Mouse (Mus musculus) lung, embryonic 14.5 days (tissue): Measurements from ENCODE around the gene Ugt1a2. TPM values are rescaled to one million over a fixed set of nuclear protein-coding genes. Genes with fewer than 3 reads are reported as not detected.
"Not testable (repeated sequence)": the region's sequence is repeated elsewhere in the genome, so short reads cannot be mapped to it uniquely, and the experiment has no call there.

ENCODE experiments used
- ATAC-seq: fragments of 200-750 bp; cut with Nextera tagmentation; 2 replicates; pipeline ENCODE4 v1.8.0; 2017; ENCODE audit warnings: mild to moderate bottlenecking, moderate TSS enrichment, moderate library complexity; ENCODE audit not compliant: insufficient read depth
- DNase-seq: peaks from one replicate; pipeline ENCODE4 v3.0.0-alpha.2; 2015
- H3K27ac ChIP-seq: fragments of 300-500 bp; sonication (generic); 2 replicates; pipeline ENCODE4 v1.5.1; 2014; ENCODE audit warnings: low read depth, mild to moderate bottlenecking, moderate library complexity
- H3K27me3 ChIP-seq: fragments of 300-500 bp; sonication (generic); 2 replicates; pipeline ENCODE4 v1.6.1; 2014; ENCODE audit warnings: low read length, control low read depth; ENCODE audit not compliant: insufficient read depth
- H3K36me3 ChIP-seq: fragments of 300-500 bp; sonication (generic); 2 replicates; pipeline ENCODE4 v1.6.1; 2014; ENCODE audit warnings: control low read depth; ENCODE audit not compliant: insufficient read depth
- H3K4me1 ChIP-seq: fragments of 300-500 bp; sonication (generic); 2 replicates; pipeline ENCODE4 v1.6.1; 2014; ENCODE audit warnings: antibody characterized with exemption, control low read depth; ENCODE audit not compliant: insufficient read depth
- H3K4me2 ChIP-seq: fragments of 300-500 bp; sonication (generic); 2 replicates; pipeline ENCODE4 v1.6.1; 2014; ENCODE audit warnings: mild to moderate bottlenecking
- H3K4me3 ChIP-seq: fragments of 300-500 bp; sonication (generic); 2 replicates; pipeline ENCODE4 v1.5.1; 2014; ENCODE audit warnings: low read depth, low read length
- H3K9ac ChIP-seq: fragments of 300-500 bp; sonication (generic); 2 replicates; pipeline ENCODE4 v1.6.1; 2014
- H3K9me3 ChIP-seq: fragments of 300-500 bp; sonication (generic); 2 replicates; pipeline ENCODE4 v1.6.1; 2016; ENCODE audit warnings: low read depth, low read length, control low read depth
- CTCF ChIP-seq: IDR thresholded peaks from 2 replicates; pipeline ENCODE4 v1.5.1; 2016; ENCODE audit warnings: antibody characterized with exemption, low read depth
- WGBS: fragments of 180-500 bp; shearing (Covaris S2); extraction: QIAGEN DNeasy Blood & Tissue Kit; methylation state at CpG from one replicate; pipeline ENCODE4 v1.1.7; 2014; 5-methylcytosine and 5-hydroxymethylcytosine counted together
- polyA plus RNA-seq: library from polyadenylated mRNA; unstranded; fragments of >200 nt; fragmentation: Nextera tagmentation; extraction: Ambion mirVana; gene quantifications from 2 replicates; pipeline ENCODE4 v1.2.1, GENCODE M21; 2014

Gene Ugt1a2
- polyA plus RNA-seq, 1 experiment from 2014 or later: not detected

DNA sequence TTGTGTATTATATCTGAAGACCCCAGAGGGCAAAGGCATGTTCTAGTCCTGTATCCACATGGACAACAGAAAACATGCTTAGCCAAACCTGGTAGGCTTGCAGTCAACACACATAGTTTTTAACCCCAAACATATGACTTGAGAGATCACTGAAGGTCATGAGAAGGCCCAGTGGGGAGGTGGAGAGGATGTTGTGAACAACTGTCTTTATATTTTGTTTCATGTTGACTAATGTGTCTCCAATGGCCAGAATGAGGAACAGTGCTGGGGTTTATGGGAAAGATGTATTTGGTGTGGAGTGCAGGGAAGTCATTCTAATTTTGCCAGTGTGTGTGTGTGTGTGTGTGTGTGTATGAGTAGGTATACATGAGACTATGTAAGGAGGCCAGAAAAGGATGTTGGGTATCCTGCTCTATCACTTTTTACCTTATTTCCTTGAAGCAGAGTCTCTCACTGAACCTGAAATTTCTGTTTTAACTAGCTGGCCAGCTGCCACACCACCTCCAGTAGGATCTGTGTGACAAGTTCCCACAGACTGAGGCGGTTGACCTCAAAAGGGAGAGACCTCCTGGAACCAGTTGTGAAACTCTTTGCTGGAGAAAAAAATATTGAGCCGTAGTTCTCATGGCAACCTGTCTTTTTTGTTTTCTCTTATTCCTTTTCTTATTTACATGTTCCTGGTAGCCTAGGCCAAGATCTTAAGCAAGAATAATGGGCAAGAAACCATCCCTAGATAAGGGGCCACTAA is 23.8 kb downstream of the Ugt1a2 start:
- Histone ChIP-seq H3K36me3 (no peaks in the 10 kb centered on the region), H3K27me3 (no peaks in the 10 kb centered on the region), H3K4me2 (no peak overlapping the region), H3K9ac (no peak overlapping the region), H3K4me3 (no peak overlapping the region), H3K27ac (no peak overlapping the region), H3K4me1 (no peaks in the 10 kb centered on the region), H3K9me3 (peaks cover 41% of the 10 kb centered on the region)
- ATAC-seq (no peak), DNase-seq (no peak)
- WGBS: 65% methylated on average over 2 of the region's 2 CpGs
- no peak for TF ChIP-seq CTCF

DNA sequence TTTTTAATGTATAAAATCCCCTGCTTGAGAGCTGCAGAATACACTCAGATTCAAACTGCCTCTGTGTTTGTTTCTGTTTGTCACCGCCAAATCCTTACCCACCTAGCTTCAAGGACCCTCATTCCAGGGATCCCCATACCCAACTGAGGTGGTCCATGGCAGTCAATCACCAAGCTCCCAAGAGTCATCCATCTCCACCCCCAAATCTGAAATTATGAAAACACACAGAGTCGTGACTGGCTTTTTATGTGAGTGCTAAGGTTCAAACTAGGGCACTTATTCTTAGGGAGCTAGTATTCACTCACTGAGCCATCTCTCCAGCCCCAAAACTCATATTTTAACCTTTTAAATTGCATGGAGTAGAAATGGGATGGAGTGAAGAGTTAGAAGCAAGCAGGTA is 24.9 kb downstream of the Ugt1a2 start:
- H3K9me3 ChIP-seq: peaks cover 52% of the 10 kb centered on the region
- DNase-seq, H3K9ac ChIP-seq, H3K27ac ChIP-seq, H3K27me3 ChIP-seq, ATAC-seq, H3K4me2 ChIP-seq, H3K36me3 ChIP-seq, H3K4me3 ChIP-seq, H3K4me1 ChIP-seq: not testable (repeated sequence)
- WGBS: 41% methylated on average over 2 of the region's 2 CpGs

DNA sequence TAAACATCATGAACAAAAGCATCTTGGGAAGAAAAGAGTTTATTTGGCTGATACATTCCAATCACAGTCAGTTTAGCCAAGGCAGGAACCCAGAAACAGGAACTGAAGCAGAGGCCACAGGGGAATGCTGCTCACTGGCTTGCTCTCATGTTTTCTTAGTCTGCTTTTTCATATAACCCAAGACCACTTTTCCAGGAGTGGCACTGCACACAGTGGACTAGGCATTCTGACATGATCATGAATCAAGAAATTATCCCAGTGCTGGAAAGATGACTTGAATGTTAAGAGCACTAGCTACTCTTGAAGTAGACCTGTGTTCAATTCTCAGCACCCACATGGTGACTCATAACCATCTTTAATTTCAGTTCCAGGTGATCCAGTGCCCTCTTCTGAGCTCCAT is 25.3 kb downstream of the Ugt1a2 start:
- H3K9me3 ChIP-seq: peaks cover 56% of the 10 kb centered on the region
- H3K36me3 ChIP-seq: no peaks in the 10 kb centered on the region
- no peak for TF ChIP-seq CTCF

DNA sequence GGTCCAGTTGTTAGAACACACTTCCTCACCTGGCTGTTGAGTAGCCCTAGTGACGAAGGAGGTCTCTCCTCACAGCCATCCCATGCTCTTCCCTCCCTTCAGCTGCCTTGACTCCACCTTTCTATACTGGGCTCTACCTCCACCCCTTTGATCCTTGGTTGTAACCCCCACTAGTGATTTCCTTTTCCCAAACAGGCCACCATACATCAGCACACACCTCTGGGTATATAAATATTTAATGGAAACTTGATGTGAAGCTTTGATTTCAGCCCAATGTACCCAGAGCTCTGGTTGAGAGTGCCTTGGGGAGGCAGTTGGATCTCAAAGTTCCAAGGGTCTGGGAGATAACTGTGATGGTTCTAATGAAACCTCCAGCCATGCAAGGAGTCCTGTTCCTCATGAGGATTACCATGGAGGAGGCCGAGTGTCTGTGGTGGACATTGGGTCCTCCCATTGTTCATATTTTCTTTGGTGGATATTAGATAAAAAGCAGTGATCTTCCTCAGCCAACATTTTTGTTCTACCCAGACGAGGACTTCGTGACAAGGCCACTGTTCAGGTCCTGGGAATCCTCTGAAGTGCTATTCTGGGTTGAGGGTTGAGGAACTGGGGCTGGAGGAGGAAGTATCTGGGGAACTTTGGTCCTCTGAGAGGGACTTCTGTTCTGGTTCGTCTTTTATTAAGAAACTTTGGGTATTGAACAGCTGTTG is 26.4 kb downstream of the Ugt1a2 start, which contains the start of gene Mroh2a:
Gene Mroh2a (plus strand): TSS at position 317 of the 710 bp plus-strand sequence.
- Histone ChIP-seq H3K9ac (no peak within 1 kb of the TSS), H3K4me1 (no peaks in the 10 kb centered on the region), H3K27me3 (no peaks in the 10 kb centered on the region), H3K27ac (no peak within 1 kb of the TSS), H3K9me3 (peaks cover 67% of the 10 kb centered on the region), H3K4me3 (no peak within 1 kb of the TSS), H3K36me3 (no peaks in the 10 kb centered on the region), H3K4me2 (no peak within 1 kb of the TSS)
- DNase-seq (no peak), ATAC-seq (no peak)
- no peak for TF ChIP-seq CTCF
- WGBS: 50% methylated on average over 5 of the region's 5 CpGs

More for the DNA sequence above, 25.3 kb downstream of the Ugt1a2 start:
- Histone ChIP-seq H3K4me3 (no peak overlapping the region), H3K4me1 (no peaks in the 10 kb centered on the region), H3K27ac (no peak overlapping the region), H3K9ac (no peak overlapping the region), H3K4me2 (no peak overlapping the region), H3K27me3 (no peaks in the 10 kb centered on the region)
- no peak for DNase-seq
- ATAC-seq: no peak

DNA sequence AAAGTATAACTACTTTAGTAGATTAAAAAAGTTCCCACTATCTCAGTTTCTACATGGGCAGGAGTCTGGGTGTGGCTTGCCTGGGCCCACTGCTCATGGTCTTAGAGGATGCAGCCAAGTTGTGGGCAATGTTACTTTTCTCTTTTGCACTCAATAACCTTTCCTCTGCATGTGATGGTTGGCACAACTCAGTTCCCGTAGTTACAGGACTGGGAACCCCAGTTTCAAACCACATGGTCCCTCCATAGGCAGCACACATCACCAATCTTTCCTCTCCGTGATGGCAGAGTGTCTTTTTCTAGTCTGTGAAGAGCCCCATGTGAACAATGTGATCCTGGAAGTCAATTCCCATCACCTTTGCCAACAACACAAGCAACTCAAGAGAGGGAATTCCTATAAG is 27.1 kb downstream of the Ugt1a2 start:
- DNase-seq (no peak), ATAC-seq (no peak)
- Histone ChIP-seq H3K4me1 (no peaks in the 10 kb centered on the region), H3K4me3 (no peak overlapping the region), H3K27me3 (no peaks in the 10 kb centered on the region), H3K9me3 (peaks cover 66% of the 10 kb centered on the region), H3K36me3 (no peaks in the 10 kb centered on the region), H3K27ac (no peak overlapping the region), H3K9ac (no peak overlapping the region), H3K4me2 (no peak overlapping the region)
- TF ChIP-seq CTCF: no peak
- 56% methylated on average over 2 of the region's 2 CpGs for WGBS

DNA sequence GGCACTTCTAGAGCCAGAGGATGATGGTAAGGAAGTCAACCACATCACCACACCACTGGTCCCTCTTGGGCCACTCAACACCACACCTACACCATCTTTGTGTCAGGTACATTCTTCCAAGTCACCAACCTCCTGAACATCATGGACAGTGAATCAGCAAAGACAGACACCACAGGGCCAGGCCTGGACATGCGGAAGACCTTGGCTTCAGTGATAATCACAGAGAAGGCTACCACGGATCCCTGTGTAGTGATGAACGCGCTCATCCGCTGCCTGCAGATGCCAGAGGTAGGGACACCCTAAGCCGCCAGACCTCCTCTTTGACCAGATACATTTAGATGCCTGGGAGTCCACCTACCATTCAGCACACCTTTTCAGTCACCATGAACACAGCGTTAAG is 27.7 kb downstream of the Ugt1a2 start:
- no peak for TF ChIP-seq CTCF

DNA sequence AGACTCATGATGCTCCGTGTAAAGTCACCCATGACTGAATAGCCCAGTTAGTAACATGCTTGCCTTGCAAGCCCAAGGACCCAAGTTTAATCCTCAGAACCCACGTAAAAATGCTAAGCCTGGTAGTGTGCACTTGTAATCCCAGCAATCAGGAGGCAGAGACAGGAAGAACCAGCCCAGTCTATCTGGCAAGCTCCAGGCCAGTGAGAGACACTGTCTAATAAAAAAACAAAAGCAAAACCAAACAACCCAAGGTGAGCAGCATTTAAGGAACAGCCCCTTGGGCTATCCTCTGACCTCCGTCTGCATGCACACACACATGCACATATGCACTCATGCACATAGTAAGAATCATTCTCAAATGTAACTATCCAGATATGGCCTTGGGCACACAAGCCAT is 29.2 kb downstream of the Ugt1a2 start:
- Histone ChIP-seq H3K27ac (no peak overlapping the region), H3K9ac (no peak overlapping the region)
- DNase-seq: no peak

More for the DNA sequence above, 27.7 kb downstream of the Ugt1a2 start:
- H3K9ac ChIP-seq: no peak overlapping the region
- no peaks in the 10 kb centered on the region for H3K4me1 ChIP-seq
- ATAC-seq: no peak
- no peaks in the 10 kb centered on the region for H3K27me3 ChIP-seq
- no peaks in the 10 kb centered on the region for H3K36me3 ChIP-seq
- H3K4me3 ChIP-seq: no peak overlapping the region
- H3K27ac ChIP-seq: no peak overlapping the region
- no peak for DNase-seq
- no peak overlapping the region for H3K4me2 ChIP-seq
- 67% methylated on average over 7 of the region's 7 CpGs for WGBS
- H3K9me3 ChIP-seq: peaks cover 70% of the 10 kb centered on the region

More for the DNA sequence above, 29.2 kb downstream of the Ugt1a2 start:
- no peaks in the 10 kb centered on the region for H3K4me1 ChIP-seq
- WGBS: 76% methylated on average over 3 of the region's 3 CpGs
- no peaks in the 10 kb centered on the region for H3K27me3 ChIP-seq
- H3K4me3 ChIP-seq: no peak overlapping the region
- peaks cover 85% of the 10 kb centered on the region for H3K9me3 ChIP-seq
- H3K36me3 ChIP-seq: no peaks in the 10 kb centered on the region
- no peak for TF ChIP-seq CTCF
- H3K4me2 ChIP-seq: no peak overlapping the region
- no peak for ATAC-seq
